10 mouse cellular contexts compared by ENCODE assay signal in the genomic region with DNA sequence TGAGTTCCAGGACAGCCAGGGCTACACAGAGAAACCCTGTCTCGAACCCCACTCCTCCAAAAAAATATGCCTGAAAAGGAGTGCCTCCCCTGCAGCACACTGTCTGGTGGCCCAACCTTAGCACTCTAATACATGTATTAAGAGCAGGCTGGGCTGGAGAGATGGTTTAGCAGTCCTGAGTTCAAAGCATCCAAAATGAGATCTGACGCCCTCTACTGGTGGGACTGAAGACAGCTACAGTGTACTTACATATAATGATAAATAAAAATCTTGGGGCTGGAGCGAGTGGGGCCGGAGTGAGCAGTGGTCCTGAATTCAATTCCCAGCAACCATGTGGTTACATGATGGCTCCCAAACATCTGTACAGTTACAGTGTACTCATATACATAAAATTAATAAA. TPM values are rescaled to one million over a fixed set of nuclear protein-coding genes. Genes with fewer than 3 reads are reported as not detected.
DNase-seq lines count a peak whose midpoint lies in the region; ATAC-seq and TF ChIP-seq lines count a peak whose summit lies in the region.
"Had no signal": no experiment of that assay in that cellular context is flagged by ENCODE, and none has a peak within 500 bp of the region (broad histone marks: within the 10 kb centered on the region; RNA-seq: fewer than 3 reads in every experiment).

No protein-coding gene starts in this region.

- 73% methylated on average over 4 of the region's 4 CpGs for WGBS in lung, adult 2 months
- 75% methylated on average over 4 of the region's 4 CpGs for WGBS in embryonic facial prominence, embryonic 10.5 days

- no peaks in the 10 kb centered on the region for H3K36me3 ChIP-seq in G1E (replicated peaks)
- H3K36me3 ChIP-seq in splenic B cell, adult 2 months (ENCODE audit: control insufficient read depth, insufficient read depth, low read length, poor library complexity, severe bottlenecking), result no peaks in the 10 kb centered on the region
- H3K36me3 ChIP-seq in embryonic facial prominence, embryonic 10.5 days (replicated peaks), result peaks cover 19% of the 10 kb centered on the region

- peak; percentile 26; the same call in 1 of the 2 replicates for TF ChIP-seq CTCF in lung, adult 2 months (IDR thresholded peaks at IDR 0.05; ENCODE audit: insufficient read depth, low read length)
- TF ChIP-seq CTCF in G1E (IDR thresholded peaks at IDR 0.05; ENCODE audit: low read depth, low read length), result 0 out of 2 replicates have a peak, but pooled peaks have one; percentile 12

- H3K4me1 ChIP-seq in lung, adult 2 months (ENCODE audit: control insufficient read depth, insufficient read depth, low read length), result peaks cover 3% of the 10 kb centered on the region; the same call in 1 of the 2 replicates
- no peaks in the 10 kb centered on the region; the same call in 1 of the 2 replicates for H3K4me1 ChIP-seq in G1E (ENCODE audit: insufficient read depth, low read depth, low read length)
- H3K4me1 ChIP-seq in embryonic facial prominence, embryonic 10.5 days, result peaks cover 27% of the 10 kb centered on the region

- H3K27ac ChIP-seq in embryonic facial prominence, embryonic 10.5 days (replicated peaks), result no peak overlapping the region

- TF ChIP-seq POLR2A in lung, adult 2 months (IDR thresholded peaks at IDR 0.05; ENCODE audit: borderline replicate concordance, extremely low read depth, low read depth, low read length), result no peak

- no peak for ATAC-seq in G1E (ENCODE audit: extremely low read depth, insufficient number of reproducible peaks, low FRiP score, poor library complexity, severe bottlenecking)
- ATAC-seq in activated CD4-positive, CD25-positive, alpha-beta regulatory T cell, adult 4 months, result no peak
- ATAC-seq: intestine, embryonic 16.5 days had no signal

- DNase-seq in lung, adult 2 months, result no peak
- no peak for DNase-seq in lung, postnatal 25 days (ENCODE audit: low spot score)
- DNase-seq in G1E (ENCODE audit: low spot score), result no peak
- peak; percentile 51 for DNase-seq in embryo, embryonic 10 days (ENCODE audit: low spot score)
- peak; percentile 82 for DNase-seq in splenic B cell, adult 2 months (ENCODE audit: low read depth, low spot score)
- no peak for DNase-seq in embryonic facial prominence, embryonic 10.5 days (ENCODE audit: low spot score)
- no peak for DNase-seq in yolk sac, embryonic 10.5 days (ENCODE audit: low spot score)
- DNase-seq: gastrocnemius, postnatal 25 days had no signal

- H3K27me3 ChIP-seq in G1E (ENCODE audit: insufficient read depth, low read length), result peaks cover 36% of the 10 kb centered on the region
- H3K27me3 ChIP-seq in splenic B cell, adult 2 months (ENCODE audit: control insufficient read depth, insufficient read depth, low read length, poor library complexity, severe bottlenecking), result no peaks in the 10 kb centered on the region
- H3K27me3 ChIP-seq in embryonic facial prominence, embryonic 10.5 days (replicated peaks; ENCODE audit: low read depth, poor library complexity, severe bottlenecking), result no peaks in the 10 kb centered on the region

- H3K4me3 ChIP-seq in lung, adult 2 months (replicated peaks; ENCODE audit: extremely low read depth, low read depth, low read length), result no peak overlapping the region
- no peak overlapping the region for H3K4me3 ChIP-seq in G1E (ENCODE audit: low read depth, low read length)
- no peak overlapping the region for H3K4me3 ChIP-seq in embryonic facial prominence, embryonic 10.5 days

- no peaks in the 10 kb centered on the region for H3K9me3 ChIP-seq in G1E (replicated peaks)
- H3K9me3 ChIP-seq in embryonic facial prominence, embryonic 10.5 days, result no peaks in the 10 kb centered on the region

RNA-seq across cellular contexts. Expression of gene Atp8b2, which starts 3.6 kb away (rescaled TPM):
- polyA plus RNA-seq in lung, adult 2 months (2012; rRNA removed), result 31.9 and 52.7 TPM in 2 replicates
- total RNA-seq in G1E (2014; fragmentation: Nextera tagmentation), result not detected in 2 replicates
- 0.35 and 0.66 TPM in 2 replicates for total RNA-seq in G1E (2017)
- 0.02 and 0.04 TPM in 2 replicates for polyA plus RNA-seq in G1E (2012)
- 12.6 and 13.3 TPM in 2 replicates for polyA plus RNA-seq in embryonic facial prominence, embryonic 10.5 days (2016; fragmentation: Nextera tagmentation; extraction: Ambion mirVana)
- polyA plus RNA-seq in activated CD4-positive, CD25-positive, alpha-beta regulatory T cell, adult 4 months (2017; shearing (Covaris generic)), result 10 to 100 TPM; 19.7 to 24.1 TPM

RNA-seq across cellular contexts. Expression of gene Hax1, which starts 31.6 kb away (rescaled TPM):
- 30.3 and 42.8 TPM in 2 replicates for polyA plus RNA-seq in lung, adult 2 months (2012; rRNA removed)
- total RNA-seq in G1E (2014; fragmentation: Nextera tagmentation), result 173 and 191 TPM in 2 replicates
- 100 and 106 TPM in 2 replicates for total RNA-seq in G1E (2017)
- 33.4 and 53.7 TPM in 2 replicates for polyA plus RNA-seq in G1E (2012)
- 200 and 206 TPM in 2 replicates for polyA plus RNA-seq in embryonic facial prominence, embryonic 10.5 days (2016; fragmentation: Nextera tagmentation; extraction: Ambion mirVana)
- polyA plus RNA-seq in activated CD4-positive, CD25-positive, alpha-beta regulatory T cell, adult 4 months (2017; shearing (Covaris generic)), result 10 to 100 TPM; 51.0 to 72.3 TPM

RNA-seq across cellular contexts. Expression of gene Il6ra, which starts 54.0 kb away (rescaled TPM):
- polyA plus RNA-seq in lung, adult 2 months (2012; rRNA removed), result 19.8 and 22.6 TPM in 2 replicates
- total RNA-seq in G1E (2014; fragmentation: Nextera tagmentation) (not detected in 2 replicates), G1E (2017) (under 0.01 and 0.06 TPM in 2 replicates)
- not detected in 2 replicates for polyA plus RNA-seq in G1E (2012)
- polyA plus RNA-seq in embryonic facial prominence, embryonic 10.5 days (2016; fragmentation: Nextera tagmentation; extraction: Ambion mirVana), result 0.41 and 0.61 TPM in 2 replicates
- polyA plus RNA-seq in activated CD4-positive, CD25-positive, alpha-beta regulatory T cell, adult 4 months (2017; shearing (Covaris generic)), result 10 to 100 TPM; 20.6 to 29.5 TPM

Comparison
In these comparisons a context has a peak if more than half of its experiments do, and no peak if none do; other contexts are left out.
1. DNase-seq: peak in embryo, embryonic 10 days (single experiment) and splenic B cell, adult 2 months (single experiment); none in lung, adult 2 months (single experiment), lung, postnatal 25 days (single experiment), G1E (single experiment), embryonic facial prominence, embryonic 10.5 days (single experiment) and yolk sac, embryonic 10.5 days (single experiment).
2. RNA of gene Atp8b2, which starts 3.6 kb away (polyA plus RNA-seq): 31.9 to 52.7 TPM in lung, adult 2 months, 19.7 to 24.1 TPM in activated CD4-positive, CD25-positive, alpha-beta regulatory T cell, adult 4 months and 12.6 to 13.3 TPM in embryonic facial prominence, embryonic 10.5 days; 0.02 to 0.04 TPM in G1E; every median in the first group is over 10 times any median in the second.
3. RNA of gene Il6ra, which starts 54.0 kb away (polyA plus RNA-seq): 20.6 to 29.5 TPM in activated CD4-positive, CD25-positive, alpha-beta regulatory T cell, adult 4 months and 19.8 to 22.6 TPM in lung, adult 2 months; 0.41 to 0.61 TPM in embryonic facial prominence, embryonic 10.5 days and not detected in G1E; every median in the first group is over 10 times any median in the second.